Mouse (Mus musculus) lung, embryonic 16.5 days (tissue): Measurements from ENCODE around the gene Dgkg. TPM values are rescaled to one million over a fixed set of nuclear protein-coding genes. Genes with fewer than 3 reads are reported as not detected.
A peak's percentile ranks its signal among the peaks of the same experiment; 100 is the strongest.

Experiments
- ATAC-seq: fragments of 200-750 bp; cut with Nextera tagmentation; 2 replicates; pipeline ENCODE4 v1.8.0; 2017; ENCODE audit warnings: low read depth, mild to moderate bottlenecking, moderate library complexity
- H3K27ac ChIP-seq: fragments of 300-500 bp; sonication (generic); 2 replicates; pipeline ENCODE4 v1.5.1; 2014; ENCODE audit warnings: mild to moderate bottlenecking, control low read depth, low read length
- H3K27me3 ChIP-seq: fragments of 300-500 bp; sonication (generic); 2 replicates; pipeline ENCODE4 v1.6.1; 2014; ENCODE audit warnings: low read depth, low read length, mixed read lengths; ENCODE audit not compliant: control insufficient read depth, insufficient read depth
- H3K36me3 ChIP-seq: fragments of 300-500 bp; sonication (generic); 2 replicates; pipeline ENCODE4 v1.6.1; 2014; ENCODE audit warnings: low read length; ENCODE audit not compliant: control insufficient read depth, insufficient read depth
- H3K4me1 ChIP-seq: fragments of 300-500 bp; sonication (generic); replicated peaks from 2 replicates; pipeline ENCODE4 v1.6.1; 2014; ENCODE audit warnings: low read length, mixed read lengths; ENCODE audit not compliant: control insufficient read depth, insufficient read depth
- H3K4me2 ChIP-seq: fragments of 300-500 bp; sonication (generic); 2 replicates; pipeline ENCODE4 v1.6.1; 2014; ENCODE audit warnings: low read depth, low read length, control low read depth
- H3K4me3 ChIP-seq: fragments of 300-500 bp; sonication (generic); 2 replicates; pipeline ENCODE4 v1.5.1; 2014; ENCODE audit warnings: mild to moderate bottlenecking, low read length, control low read depth
- H3K9ac ChIP-seq: fragments of 300-500 bp; sonication (generic); 2 replicates; pipeline ENCODE4 v1.6.1; 2014; ENCODE audit warnings: low read length, control low read depth
- H3K9me3 ChIP-seq: fragments of 300-500 bp; sonication (generic); 2 replicates; pipeline ENCODE4 v1.6.1; 2016; ENCODE audit warnings: low read length; ENCODE audit not compliant: control insufficient read depth
- WGBS: fragments of 180-500 bp; shearing (Covaris S2); extraction: QIAGEN DNeasy Blood & Tissue Kit; methylation state at CpG from one replicate; pipeline ENCODE4 v1.1.7; 2014; 5-methylcytosine and 5-hydroxymethylcytosine counted together
- polyA plus RNA-seq: library from polyadenylated mRNA; unstranded; fragments of >200 nt; fragmentation: Nextera tagmentation; extraction: Ambion mirVana; gene quantifications from 2 replicates; pipeline ENCODE4 v1.2.1, GENCODE M21; 2015

The Dgkg gene
- 1.2 and 1.3 TPM in 2 replicates for polyA plus RNA-seq

DNA sequence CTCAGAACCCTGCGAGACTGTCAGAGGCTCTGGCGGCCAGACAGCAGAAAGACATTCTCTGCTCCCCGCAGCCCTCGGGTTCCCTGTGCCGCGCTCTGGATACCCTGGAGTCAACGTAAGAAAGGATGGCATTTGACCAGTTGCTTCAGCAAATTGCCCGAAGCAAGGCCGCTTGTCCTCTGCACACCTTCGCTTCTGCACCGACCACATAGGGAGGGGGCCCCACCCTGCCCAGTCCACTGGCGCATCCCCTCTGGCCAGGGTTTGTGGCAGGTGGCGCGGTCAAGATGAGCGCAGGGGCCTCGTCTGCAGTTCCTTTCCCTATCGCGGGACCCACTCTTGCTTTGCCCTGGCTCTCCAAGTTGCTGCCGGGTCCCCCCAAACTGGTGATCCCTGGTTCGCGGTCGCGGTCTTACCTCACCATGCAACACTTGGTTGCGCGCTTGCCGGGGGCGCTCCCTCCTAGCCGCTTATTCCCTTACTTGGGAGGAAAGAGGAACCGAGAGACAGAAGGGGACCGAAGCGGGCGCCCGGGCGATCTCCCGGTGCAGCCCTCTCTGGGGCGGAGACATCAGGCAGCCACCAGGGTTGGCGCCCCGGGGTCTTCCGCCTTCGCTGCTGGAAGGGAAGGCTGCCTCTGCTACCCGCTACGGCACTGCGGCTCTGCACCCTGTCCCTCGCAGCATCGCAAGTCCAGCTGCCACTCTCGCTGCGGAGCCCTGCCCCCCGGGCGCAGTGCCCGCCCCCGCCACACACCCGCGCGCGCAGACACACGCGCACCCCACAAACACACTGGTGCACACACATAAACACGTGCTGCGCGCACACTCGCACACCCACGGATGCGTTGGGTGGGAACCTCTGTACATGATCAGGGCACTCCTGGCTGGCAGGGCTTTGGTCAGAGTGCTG is at the start of gene Dgkg:
TSS of gene Dgkg (minus strand) at position 689 of the 912 bp plus-strand sequence.
- under 1% methylated on average over 62 of the region's 63 CpGs for WGBS
- no peaks in the 10 kb centered on the region for H3K36me3 ChIP-seq
- H3K4me3 ChIP-seq, result peak within 1 kb of the TSS; percentile 52
- no peaks in the 10 kb centered on the region for H3K9me3 ChIP-seq
- peaks cover 27% of the 10 kb centered on the region for H3K27me3 ChIP-seq
- no peak within 1 kb of the TSS for H3K27ac ChIP-seq
- H3K4me1 ChIP-seq, result peaks cover 10% of the 10 kb centered on the region
- peak within 1 kb of the TSS; percentile 78 for H3K4me2 ChIP-seq
- peak; percentile 43; the same call in 1 of the 2 replicates for ATAC-seq
- peak within 1 kb of the TSS; percentile 49 for H3K9ac ChIP-seq

DNA sequence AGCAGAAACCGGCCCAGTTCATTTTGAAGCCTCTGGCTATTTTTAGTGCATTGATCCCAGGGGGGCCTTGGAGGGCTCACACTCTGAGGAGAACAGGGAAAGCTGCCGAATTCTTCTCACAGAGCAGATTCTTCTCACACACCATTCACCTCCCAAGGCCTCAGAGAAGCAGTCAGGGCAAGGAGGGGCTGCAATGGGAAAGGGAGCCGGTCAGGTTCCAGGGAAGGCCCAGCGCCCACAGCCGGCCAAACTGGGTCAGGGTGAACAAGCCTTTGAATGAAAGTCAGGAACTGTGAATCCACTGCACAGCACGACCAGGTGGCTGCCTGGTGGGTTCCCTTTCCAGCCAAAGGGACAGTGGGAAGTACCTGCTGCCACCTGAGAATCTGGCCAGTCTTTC is 47.9 kb upstream of the Dgkg start:
- H3K4me2 ChIP-seq, result no peak overlapping the region
- no peak overlapping the region for H3K9ac ChIP-seq
- H3K9me3 ChIP-seq, result no peaks in the 10 kb centered on the region
- no peak for ATAC-seq
- H3K4me1 ChIP-seq, result no peaks in the 10 kb centered on the region
- WGBS, result 46% methylated on average over 6 of the region's 6 CpGs
- no peak overlapping the region for H3K27ac ChIP-seq
- H3K27me3 ChIP-seq, result no peaks in the 10 kb centered on the region
- no peak overlapping the region for H3K4me3 ChIP-seq
- H3K36me3 ChIP-seq, result no peaks in the 10 kb centered on the region

GRCm38 (mm10) chr16:22704136-22704535 is 47.1 kb upstream of the Dgkg start:
- H3K27ac ChIP-seq, result no peak overlapping the region
- no peak overlapping the region for H3K9ac ChIP-seq
- H3K9me3 ChIP-seq, result no peaks in the 10 kb centered on the region
- no peaks in the 10 kb centered on the region for H3K36me3 ChIP-seq
- H3K4me2 ChIP-seq, result no peak overlapping the region
- no peak for ATAC-seq
- WGBS, result 79% methylated on average over 5 of the region's 5 CpGs
- H3K4me1 ChIP-seq, result no peaks in the 10 kb centered on the region
- H3K4me3 ChIP-seq, result no peak overlapping the region
- no peaks in the 10 kb centered on the region for H3K27me3 ChIP-seq

GRCm38 (mm10) chr16:22698846-22699760 is 42.1 kb upstream of the Dgkg start:
- H3K27me3 ChIP-seq, result no peaks in the 10 kb centered on the region
- H3K9ac ChIP-seq, result no peak overlapping the region
- no peak for ATAC-seq
- H3K4me3 ChIP-seq, result no peak overlapping the region
- H3K4me2 ChIP-seq, result no peak overlapping the region
- no peaks in the 10 kb centered on the region for H3K9me3 ChIP-seq
- H3K36me3 ChIP-seq, result no peaks in the 10 kb centered on the region
- H3K4me1 ChIP-seq, result no peaks in the 10 kb centered on the region
- no peak overlapping the region for H3K27ac ChIP-seq
- WGBS, result 71% methylated on average over 13 of the region's 13 CpGs

DNA sequence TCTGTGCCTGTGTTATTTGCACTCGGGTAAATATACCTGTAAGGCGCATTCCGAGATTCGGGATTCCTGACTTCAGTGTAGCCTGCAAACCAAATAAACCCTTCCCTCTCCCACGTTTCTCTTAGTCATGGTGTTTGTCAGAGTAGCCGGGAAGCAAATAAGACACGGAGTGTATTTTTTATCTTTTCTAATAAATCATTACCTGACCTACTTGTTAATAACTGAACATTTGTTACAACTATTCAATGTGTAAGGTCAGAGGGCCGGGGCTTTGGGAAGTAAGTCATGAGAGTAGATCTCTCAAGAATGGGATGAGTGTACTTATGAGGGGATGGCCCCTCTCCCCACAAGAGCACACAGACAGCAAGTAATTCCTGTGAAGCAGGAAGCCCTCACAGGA is 41.1 kb upstream of the Dgkg start:
- Histone ChIP-seq H3K4me1 (no peaks in the 10 kb centered on the region), H3K9ac (no peak overlapping the region), H3K36me3 (no peaks in the 10 kb centered on the region), H3K4me2 (no peak overlapping the region), H3K27ac (no peak overlapping the region), H3K27me3 (no peaks in the 10 kb centered on the region), H3K4me3 (no peak overlapping the region), H3K9me3 (no peaks in the 10 kb centered on the region)
- no peak for ATAC-seq
- 48% methylated on average over 8 of the region's 8 CpGs for WGBS

DNA sequence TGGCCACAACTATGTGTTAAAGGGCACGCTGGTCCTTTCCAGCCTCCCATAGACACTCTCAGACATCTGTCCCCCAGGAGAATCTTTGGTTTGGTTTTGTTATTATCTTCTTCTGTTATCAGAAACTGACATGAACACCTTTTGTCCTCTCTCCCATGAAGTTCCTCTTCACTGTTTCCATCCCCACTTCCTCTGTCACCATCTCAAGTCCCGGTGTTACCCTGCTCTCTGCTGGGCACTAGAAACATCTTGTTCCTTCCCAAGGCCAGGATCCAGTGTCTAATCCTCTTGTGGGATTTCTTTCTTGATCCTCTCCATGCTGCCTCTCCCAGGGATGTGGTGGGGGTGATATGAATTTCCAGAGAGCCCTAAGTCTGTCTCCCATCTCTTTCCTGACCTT is 32.6 kb upstream of the Dgkg start:
- Histone ChIP-seq H3K27ac (no peak overlapping the region), H3K27me3 (no peaks in the 10 kb centered on the region), H3K4me3 (no peak overlapping the region), H3K9ac (no peak overlapping the region), H3K36me3 (no peaks in the 10 kb centered on the region), H3K4me1 (no peaks in the 10 kb centered on the region), H3K9me3 (no peaks in the 10 kb centered on the region), H3K4me2 (no peak overlapping the region)
- WGBS, result 81% methylated on average over 2 of the region's 2 CpGs
- no peak for ATAC-seq

DNA sequence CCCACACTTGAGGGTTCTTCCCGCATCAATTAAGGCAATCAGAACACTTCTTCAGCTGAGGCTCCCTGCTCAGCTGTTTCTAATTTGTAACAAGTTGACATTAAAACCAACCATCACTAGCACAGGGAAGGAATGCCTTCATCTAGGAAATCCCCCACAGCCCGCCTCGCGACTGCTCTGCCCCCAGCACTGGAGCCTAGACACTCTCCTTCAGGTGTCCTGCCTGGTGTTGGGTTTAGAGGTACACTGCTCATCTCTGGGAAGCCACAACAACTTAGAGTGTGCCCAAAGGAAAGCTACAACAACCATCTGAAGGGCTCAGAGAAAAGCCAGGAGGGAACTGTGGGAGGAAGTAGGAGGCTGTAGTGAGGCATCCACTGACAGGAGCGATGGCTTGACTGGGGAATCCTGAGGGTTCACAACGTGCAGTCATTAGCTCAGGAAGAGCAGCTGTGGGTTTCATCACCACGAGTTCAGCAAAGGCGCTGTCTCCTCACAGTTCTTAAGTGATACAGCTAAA is 30.8 kb upstream of the Dgkg start:
- no peak overlapping the region for H3K4me3 ChIP-seq
- H3K27me3 ChIP-seq, result no peaks in the 10 kb centered on the region
- 58% methylated on average over 8 of the region's 8 CpGs for WGBS
- no peak overlapping the region for H3K4me2 ChIP-seq
- ATAC-seq, result no peak
- H3K4me1 ChIP-seq, result no peaks in the 10 kb centered on the region
- H3K9ac ChIP-seq, result no peak overlapping the region
- H3K27ac ChIP-seq, result no peak overlapping the region
- H3K9me3 ChIP-seq, result no peaks in the 10 kb centered on the region
- no peaks in the 10 kb centered on the region for H3K36me3 ChIP-seq

GRCm38 (mm10) chr16:22683605-22684004 is 26.6 kb upstream of the Dgkg start:
- no peak for ATAC-seq
- H3K4me1 ChIP-seq, result no peaks in the 10 kb centered on the region
- H3K4me3 ChIP-seq, result no peak overlapping the region
- H3K27me3 ChIP-seq, result no peaks in the 10 kb centered on the region
- H3K9me3 ChIP-seq, result no peaks in the 10 kb centered on the region
- 69% methylated on average over 3 of the region's 3 CpGs for WGBS
- no peaks in the 10 kb centered on the region for H3K36me3 ChIP-seq
- no peak overlapping the region for H3K9ac ChIP-seq
- no peak overlapping the region for H3K4me2 ChIP-seq
- H3K27ac ChIP-seq, result no peak overlapping the region

GRCm38 (mm10) chr16:22682727-22683126 is 25.7 kb upstream of the Dgkg start:
- no peak overlapping the region for H3K9ac ChIP-seq
- H3K4me2 ChIP-seq, result no peak overlapping the region
- no peaks in the 10 kb centered on the region for H3K4me1 ChIP-seq
- H3K27me3 ChIP-seq, result no peaks in the 10 kb centered on the region
- no peak for ATAC-seq
- no peak overlapping the region for H3K4me3 ChIP-seq
- no peak overlapping the region for H3K27ac ChIP-seq
- no peaks in the 10 kb centered on the region for H3K36me3 ChIP-seq
- no peaks in the 10 kb centered on the region for H3K9me3 ChIP-seq
